Mouse (Mus musculus) kidney, postnatal 0 days (tissue): ENCODE results near the gene Usp29. TPM values are rescaled to one million over a fixed set of nuclear protein-coding genes. Genes with fewer than 3 reads are reported as not detected.

Experiments used
- ATAC-seq: fragments of 200-750 bp; cut with Nextera tagmentation; replicated peaks from 2 replicates; pipeline ENCODE4 v1.8.0; 2017; ENCODE audit warnings: low read depth, moderate number of reproducible peaks, moderate TSS enrichment, moderate library complexity; ENCODE audit not compliant: low FRiP score
- DNase-seq: peaks from one replicate; pipeline ENCODE4 v3.0.0-alpha.2; 2016; ENCODE audit warnings: low spot score
- H3K27ac ChIP-seq: fragments of 300-500 bp; sonication (generic); 2 replicates; pipeline ENCODE4 v1.5.1; 2014; ENCODE audit warnings: mild to moderate bottlenecking
- H3K27me3 ChIP-seq: fragments of 300-500 bp; sonication (generic); 2 replicates; pipeline ENCODE4 v1.6.1; 2014; ENCODE audit warnings: low read length, mixed read lengths; ENCODE audit not compliant: insufficient read depth
- H3K36me3 ChIP-seq: fragments of 300-500 bp; sonication (generic); 2 replicates; pipeline ENCODE4 v1.6.1; 2014; ENCODE audit warnings: low read length, mixed read lengths; ENCODE audit not compliant: insufficient read depth
- H3K4me1 ChIP-seq: fragments of 300-500 bp; sonication (generic); replicated peaks from 2 replicates; pipeline ENCODE4 v1.6.1; 2014; ENCODE audit warnings: antibody characterized with exemption, low read length, mixed read lengths; ENCODE audit not compliant: insufficient read depth
- H3K4me2 ChIP-seq: fragments of 300-500 bp; sonication (generic); 2 replicates; pipeline ENCODE4 v1.6.1; 2014; ENCODE audit warnings: mild to moderate bottlenecking, low read length, moderate library complexity, mixed read lengths
- H3K4me3 ChIP-seq: fragments of 300-500 bp; sonication (generic); replicated peaks from 2 replicates; pipeline ENCODE4 v1.5.1; 2014; ENCODE audit warnings: low read depth, low read length
- H3K9ac ChIP-seq: fragments of 300-500 bp; sonication (generic); 2 replicates; pipeline ENCODE4 v1.6.1; 2014; ENCODE audit warnings: low read depth, low read length
- H3K9me3 ChIP-seq: fragments of 300-500 bp; sonication (generic); replicated peaks from 2 replicates; pipeline ENCODE4 v1.6.1; 2016; ENCODE audit warnings: low read length, inconsistent platforms, mixed read lengths
- CTCF ChIP-seq: IDR thresholded peaks from 2 replicates; pipeline ENCODE4 v1.5.1; 2016; ENCODE audit warnings: antibody characterized with exemption, low read depth, mild to moderate bottlenecking, moderate library complexity
- WGBS: fragments of 180-500 bp; shearing (Covaris S2); extraction: QIAGEN DNeasy Blood & Tissue Kit; methylation state at CpG from one replicate; pipeline ENCODE4 v1.1.7; 2014; 5-methylcytosine and 5-hydroxymethylcytosine counted together
- polyA plus RNA-seq: library from polyadenylated mRNA; unstranded; fragments of >200 nt; fragmentation: Nextera tagmentation; extraction: Ambion mirVana; gene quantifications from 2 replicates; pipeline ENCODE4 v1.2.1, GENCODE M21; 2015

Usp29 gene
- polyA plus RNA-seq, 1 experiment from 2014 or later, result 1.7 TPM

DNA sequence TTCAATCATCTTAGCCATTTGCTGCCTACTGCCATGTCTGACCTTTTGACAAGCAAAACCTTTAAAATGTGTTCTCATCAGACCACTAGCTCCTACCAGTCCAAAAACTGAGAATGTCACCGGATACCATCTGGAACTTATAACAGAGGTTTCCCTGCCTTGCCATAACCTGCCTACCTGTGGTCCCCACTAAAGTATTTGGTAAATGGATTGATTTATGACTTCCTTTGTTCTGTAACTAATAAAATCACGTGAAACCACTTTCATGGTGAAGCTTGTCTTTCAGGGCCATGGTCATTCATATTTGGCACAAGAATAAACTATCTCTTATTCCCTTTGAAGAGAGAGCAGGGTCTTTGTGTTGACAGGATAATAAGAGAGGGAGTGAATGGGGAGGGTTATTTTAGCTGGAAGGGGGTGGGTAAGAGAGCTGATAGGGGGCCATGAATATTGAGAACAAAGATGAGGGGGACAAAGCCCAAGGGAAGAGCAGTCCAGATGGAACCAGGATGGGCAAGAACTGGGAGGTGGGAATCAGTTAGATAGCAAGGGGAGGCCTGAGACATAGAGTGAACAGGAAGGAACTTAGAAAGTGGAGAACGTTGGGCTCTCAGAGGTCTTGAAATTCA is 107.0 kb downstream of the Usp29 start:
- no peaks in the 10 kb centered on the region for H3K9me3 ChIP-seq
- H3K36me3 ChIP-seq, result no peaks in the 10 kb centered on the region
- no peak for DNase-seq
- no peaks in the 10 kb centered on the region for H3K4me1 ChIP-seq
- ATAC-seq, result no peak
- TF ChIP-seq CTCF, result no peak
- no peak overlapping the region for H3K4me2 ChIP-seq
- H3K9ac ChIP-seq, result no peak overlapping the region
- H3K27me3 ChIP-seq, result no peaks in the 10 kb centered on the region
- H3K27ac ChIP-seq, result no peak overlapping the region
- WGBS, result 47% methylated on average over 3 of the region's 3 CpGs
- no peak overlapping the region for H3K4me3 ChIP-seq

DNA sequence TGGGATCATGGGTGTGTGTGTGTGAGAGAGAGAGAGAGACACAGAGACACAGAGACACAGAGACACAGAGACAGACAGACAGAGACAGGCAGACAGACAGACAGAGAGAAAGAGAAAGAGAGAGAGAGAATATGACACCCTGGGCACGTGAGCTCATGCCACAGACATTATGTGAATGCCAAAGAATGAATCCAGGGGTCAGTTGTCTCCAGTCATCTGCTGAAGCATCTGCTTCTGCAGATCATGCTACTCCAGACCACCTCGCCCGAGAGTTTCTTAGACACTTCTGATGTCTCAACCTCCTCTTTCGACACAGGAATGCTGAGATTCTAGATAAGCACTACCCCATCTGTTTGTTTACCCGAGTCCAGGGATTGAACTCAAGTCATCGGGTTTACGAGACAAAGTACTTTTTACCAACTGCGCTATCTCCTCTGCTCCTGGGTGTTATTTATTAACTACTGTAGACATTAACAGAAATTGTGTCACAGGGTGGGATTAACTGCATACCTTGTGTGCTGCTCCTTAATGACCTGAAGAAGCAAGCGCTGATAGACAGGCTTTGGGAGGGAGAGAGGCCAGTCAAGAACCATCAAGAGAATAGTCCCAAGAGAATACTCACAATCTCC is 107.7 kb downstream of the Usp29 start:
- H3K4me1 ChIP-seq, result no peaks in the 10 kb centered on the region
- WGBS, result 52% methylated on average over 9 of the region's 9 CpGs
- H3K9ac ChIP-seq, result no peak overlapping the region
- H3K27ac ChIP-seq, result no peak overlapping the region
- DNase-seq (no peak), ATAC-seq (peak; percentile 52)
- no peaks in the 10 kb centered on the region for H3K36me3 ChIP-seq
- H3K9me3 ChIP-seq, result no peaks in the 10 kb centered on the region
- H3K4me3 ChIP-seq, result no peak overlapping the region
- no peak overlapping the region for H3K4me2 ChIP-seq
- no peaks in the 10 kb centered on the region for H3K27me3 ChIP-seq
- no peak for TF ChIP-seq CTCF

DNA sequence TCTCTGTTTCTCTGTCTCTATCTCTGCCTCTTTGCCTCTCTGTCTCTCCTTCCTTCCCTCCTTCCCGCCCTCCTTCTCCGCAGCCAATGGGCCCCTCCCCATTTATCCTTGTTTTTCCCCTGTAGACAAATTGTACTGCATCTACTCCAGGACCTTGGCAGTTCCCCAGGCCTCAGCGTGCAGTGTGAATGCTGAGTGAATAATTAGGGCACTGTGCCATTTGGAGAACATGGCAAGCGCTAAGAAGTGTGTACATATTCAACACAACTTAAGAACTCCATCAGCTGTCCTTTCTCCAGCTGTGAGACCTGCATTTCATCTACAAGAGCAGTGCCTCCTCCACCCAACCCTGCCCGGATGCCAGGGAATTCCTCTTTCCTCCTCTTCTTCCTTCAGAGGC is 110.5 kb downstream of the Usp29 start:
- no peak for TF ChIP-seq CTCF
- Histone ChIP-seq H3K9me3 (no peaks in the 10 kb centered on the region), H3K36me3 (no peaks in the 10 kb centered on the region), H3K4me3 (no peak overlapping the region), H3K4me1 (no peaks in the 10 kb centered on the region), H3K27ac (no peak overlapping the region), H3K27me3 (no peaks in the 10 kb centered on the region), H3K4me2 (no peak overlapping the region), H3K9ac (no peak overlapping the region)
- DNase-seq, result no peak
- WGBS, result 69% methylated on average over 5 of the region's 5 CpGs
- ATAC-seq, result no peak

DNA sequence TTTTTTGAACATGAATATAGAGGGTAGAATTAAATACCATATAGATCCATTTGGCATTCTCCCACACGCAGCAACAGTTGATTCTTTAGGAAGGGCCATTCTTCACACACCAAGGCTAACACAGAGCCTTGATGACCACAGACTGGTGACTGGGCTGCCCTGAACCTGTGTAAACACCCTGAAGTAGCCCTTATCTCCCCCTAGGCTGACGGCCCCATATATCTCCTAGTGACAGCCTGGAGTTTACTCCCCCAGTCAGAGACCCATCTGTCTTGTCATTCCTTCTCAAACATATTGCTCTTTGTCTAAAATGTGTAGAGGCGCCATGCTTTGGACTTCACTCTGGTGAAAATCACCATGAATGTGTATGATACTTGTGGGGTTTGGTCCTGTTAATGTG is 119.1 kb downstream of the Usp29 start:
- Histone ChIP-seq H3K9ac (no peak overlapping the region), H3K4me3 (no peak overlapping the region), H3K4me2 (no peak overlapping the region), H3K4me1 (no peaks in the 10 kb centered on the region; the same call in 1 of the 2 replicates), H3K36me3 (no peaks in the 10 kb centered on the region), H3K27me3 (no peaks in the 10 kb centered on the region), H3K9me3 (no peaks in the 10 kb centered on the region), H3K27ac (no peak overlapping the region)
- no peak for DNase-seq
- TF ChIP-seq CTCF, result no peak
- ATAC-seq, result peak; percentile 73; the same call in 1 of the 2 replicates
- WGBS, result 51% methylated on average over 3 of the region's 3 CpGs

DNA sequence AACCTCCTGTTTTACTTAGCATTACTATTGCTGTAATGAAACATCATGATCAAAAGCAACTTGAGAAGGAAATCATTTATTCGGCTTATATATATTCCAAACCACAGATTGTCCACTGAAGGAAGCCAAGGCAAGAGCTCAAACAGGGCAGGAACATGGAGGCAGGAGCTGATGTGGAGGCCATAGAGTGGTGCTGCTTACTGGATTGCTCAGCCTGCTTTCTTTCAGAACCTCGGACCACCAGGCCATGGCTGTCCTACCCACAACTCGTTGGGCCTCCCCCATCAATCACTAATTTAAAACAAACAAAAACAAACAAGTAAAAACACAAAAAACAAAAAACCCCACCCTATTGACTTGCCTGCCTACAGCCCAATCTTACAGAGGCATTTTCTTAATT is 119.9 kb downstream of the Usp29 start:
- TF ChIP-seq CTCF, result no peak
- no peak for ATAC-seq
- 49% methylated on average over 3 of the region's 3 CpGs for WGBS
- Histone ChIP-seq H3K4me2 (no peak overlapping the region), H3K4me3 (no peak overlapping the region), H3K9me3 (no peaks in the 10 kb centered on the region), H3K4me1 (no peaks in the 10 kb centered on the region; the same call in 1 of the 2 replicates), H3K36me3 (no peaks in the 10 kb centered on the region), H3K27ac (no peak overlapping the region), H3K9ac (no peak overlapping the region), H3K27me3 (no peaks in the 10 kb centered on the region)
- DNase-seq, result no peak

DNA sequence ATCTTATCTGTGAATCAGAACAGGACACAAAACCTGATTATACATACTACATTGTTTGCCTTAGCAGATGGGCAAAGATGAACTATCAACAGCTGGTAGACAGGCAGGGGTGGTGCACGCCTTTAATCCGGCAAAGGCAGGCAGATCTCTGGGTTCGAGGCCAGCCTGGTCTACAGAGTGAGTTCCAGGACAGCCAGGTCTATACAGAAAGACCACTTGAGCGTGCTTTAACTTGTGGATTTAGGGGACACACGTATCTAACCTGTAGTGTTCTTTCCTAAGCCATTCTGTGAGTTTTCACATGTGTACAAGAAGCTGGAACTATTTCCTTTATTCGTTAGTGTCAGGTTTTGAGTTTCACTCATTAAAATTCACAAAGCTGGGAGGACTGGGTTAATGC is 120.9 kb downstream of the Usp29 start:
- Histone ChIP-seq H3K27ac (no peak overlapping the region), H3K4me1 (no peaks in the 10 kb centered on the region; the same call in 1 of the 2 replicates)

More for the DNA sequence above, 120.9 kb downstream of the Usp29 start:
- DNase-seq (no peak), ATAC-seq (no peak)
- H3K27me3 ChIP-seq, result no peaks in the 10 kb centered on the region
- H3K9ac ChIP-seq, result no peak overlapping the region
- no peak for TF ChIP-seq CTCF
- H3K4me2 ChIP-seq, result no peak overlapping the region
- H3K9me3 ChIP-seq, result no peaks in the 10 kb centered on the region
- no peaks in the 10 kb centered on the region for H3K36me3 ChIP-seq
- 59% methylated on average over 6 of the region's 6 CpGs for WGBS
- H3K4me3 ChIP-seq, result no peak overlapping the region
